Mouse (Mus musculus) hindbrain, embryonic 15.5 days (tissue): Measurements from ENCODE around the gene Myadml2. TPM values are rescaled to one million over a fixed set of nuclear protein-coding genes. Genes with fewer than 3 reads are reported as not detected.

ENCODE experiments used
- ATAC-seq: fragments of 200-750 bp; cut with Nextera tagmentation; 2 replicates; pipeline ENCODE4 v1.8.0; 2017; ENCODE audit warnings: low read depth, moderate number of reproducible peaks, moderate TSS enrichment; ENCODE audit not compliant: low FRiP score
- H3K27ac ChIP-seq: fragments of 300-500 bp; sonication (generic); replicated peaks from 2 replicates; pipeline ENCODE4 v1.5.1; 2015; ENCODE audit warnings: mild to moderate bottlenecking, inconsistent platforms
- H3K27me3 ChIP-seq: fragments of 300-500 bp; sonication (generic); 2 replicates; pipeline ENCODE4 v1.6.1; 2015; ENCODE audit warnings: control low read depth, inconsistent platforms
- H3K36me3 ChIP-seq: fragments of 300-500 bp; sonication (generic); 2 replicates; pipeline ENCODE4 v1.6.1; 2015; ENCODE audit warnings: control low read depth, inconsistent platforms
- H3K4me1 ChIP-seq: fragments of 300-500 bp; sonication (generic); replicated peaks from 2 replicates; pipeline ENCODE4 v1.6.1; 2015; ENCODE audit warnings: control low read depth, inconsistent platforms
- H3K4me2 ChIP-seq: fragments of 300-500 bp; sonication (generic); 2 replicates; pipeline ENCODE4 v1.6.1; 2015; ENCODE audit warnings: moderate library complexity, mild to moderate bottlenecking, inconsistent platforms
- H3K4me3 ChIP-seq: fragments of 300-500 bp; sonication (generic); 2 replicates; pipeline ENCODE4 v1.5.1; 2015; ENCODE audit warnings: mild to moderate bottlenecking, inconsistent platforms
- H3K9ac ChIP-seq: fragments of 300-500 bp; sonication (generic); 2 replicates; pipeline ENCODE4 v1.6.1; 2015; ENCODE audit warnings: inconsistent platforms
- H3K9me3 ChIP-seq: fragments of 300-500 bp; sonication (generic); 2 replicates; pipeline ENCODE4 v1.6.1; 2016; ENCODE audit warnings: control low read depth, inconsistent platforms
- WGBS: fragments of 180-500 bp; shearing (Covaris S2); methylation state at CpG from one replicate; pipeline ENCODE4 v1.1.7; 2015; 5-methylcytosine and 5-hydroxymethylcytosine counted together
- polyA plus RNA-seq: library from polyadenylated mRNA; unstranded; fragments of >200 nt; fragmentation: Nextera tagmentation; extraction: Ambion mirVana; gene quantifications from 2 replicates; pipeline ENCODE4 v1.2.1, GENCODE M21; 2015

Gene Myadml2
- polyA plus RNA-seq, 1 experiment from 2014 or later, result 0.67 TPM

DNA sequence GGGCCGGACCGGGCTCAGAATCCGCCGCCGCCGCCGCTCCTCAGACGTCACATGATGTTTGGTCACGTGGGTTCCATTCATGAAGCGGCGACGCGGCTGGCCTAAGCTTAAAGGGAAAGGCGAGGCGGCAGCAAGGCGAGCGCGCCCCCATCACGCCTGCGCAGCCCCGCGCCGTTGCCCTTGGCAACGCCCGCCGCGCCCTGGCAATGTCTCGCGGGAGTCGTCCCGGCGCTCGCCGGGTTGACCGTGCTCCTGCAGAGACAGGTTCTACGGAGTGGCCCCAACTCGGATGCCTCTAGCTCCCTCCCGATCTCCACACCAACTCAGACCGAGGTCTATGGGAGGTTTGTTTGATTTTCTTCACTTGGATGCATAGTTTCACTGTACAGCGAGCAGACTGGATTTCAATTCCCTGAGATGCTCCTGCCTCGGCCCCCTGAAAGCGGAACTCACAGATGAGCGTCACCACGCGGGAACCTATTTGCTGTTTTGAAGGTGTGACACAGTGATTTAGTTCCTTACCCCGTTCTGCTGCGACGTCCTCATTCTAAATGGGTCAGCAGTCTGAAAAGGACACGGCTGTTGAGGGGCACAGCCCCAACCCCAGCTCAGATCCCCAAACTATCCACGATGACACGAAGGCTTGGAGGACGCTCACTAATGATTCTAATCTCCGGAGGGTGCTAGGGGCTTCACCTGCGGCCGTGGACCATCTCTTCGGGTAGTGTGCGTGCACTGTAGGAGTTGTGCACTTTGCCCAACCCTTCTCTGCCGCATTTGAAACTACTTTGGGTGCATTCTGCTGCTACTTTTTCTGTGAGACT, 14.2 kb downstream of the Myadml2 start, which contains the start of gene Mafg:
TSS of gene Mafg (minus strand) at position 81 of the 824 bp plus-strand sequence.
- H3K9ac ChIP-seq, result peak within 1 kb of the TSS; percentile 78
- H3K9me3 ChIP-seq, result no peaks in the 10 kb centered on the region
- H3K4me1 ChIP-seq, result peaks cover 39% of the 10 kb centered on the region
- no peaks in the 10 kb centered on the region for H3K27me3 ChIP-seq
- WGBS, result 14% methylated on average over 45 of the region's 58 CpGs
- ATAC-seq, result peak; percentile 93
- peak within 1 kb of the TSS; percentile 77 for H3K4me3 ChIP-seq
- peaks cover 6% of the 10 kb centered on the region for H3K36me3 ChIP-seq
- H3K4me2 ChIP-seq, result peak within 1 kb of the TSS; percentile 87
- H3K27ac ChIP-seq, result peak within 1 kb of the TSS; percentile 87

DNA sequence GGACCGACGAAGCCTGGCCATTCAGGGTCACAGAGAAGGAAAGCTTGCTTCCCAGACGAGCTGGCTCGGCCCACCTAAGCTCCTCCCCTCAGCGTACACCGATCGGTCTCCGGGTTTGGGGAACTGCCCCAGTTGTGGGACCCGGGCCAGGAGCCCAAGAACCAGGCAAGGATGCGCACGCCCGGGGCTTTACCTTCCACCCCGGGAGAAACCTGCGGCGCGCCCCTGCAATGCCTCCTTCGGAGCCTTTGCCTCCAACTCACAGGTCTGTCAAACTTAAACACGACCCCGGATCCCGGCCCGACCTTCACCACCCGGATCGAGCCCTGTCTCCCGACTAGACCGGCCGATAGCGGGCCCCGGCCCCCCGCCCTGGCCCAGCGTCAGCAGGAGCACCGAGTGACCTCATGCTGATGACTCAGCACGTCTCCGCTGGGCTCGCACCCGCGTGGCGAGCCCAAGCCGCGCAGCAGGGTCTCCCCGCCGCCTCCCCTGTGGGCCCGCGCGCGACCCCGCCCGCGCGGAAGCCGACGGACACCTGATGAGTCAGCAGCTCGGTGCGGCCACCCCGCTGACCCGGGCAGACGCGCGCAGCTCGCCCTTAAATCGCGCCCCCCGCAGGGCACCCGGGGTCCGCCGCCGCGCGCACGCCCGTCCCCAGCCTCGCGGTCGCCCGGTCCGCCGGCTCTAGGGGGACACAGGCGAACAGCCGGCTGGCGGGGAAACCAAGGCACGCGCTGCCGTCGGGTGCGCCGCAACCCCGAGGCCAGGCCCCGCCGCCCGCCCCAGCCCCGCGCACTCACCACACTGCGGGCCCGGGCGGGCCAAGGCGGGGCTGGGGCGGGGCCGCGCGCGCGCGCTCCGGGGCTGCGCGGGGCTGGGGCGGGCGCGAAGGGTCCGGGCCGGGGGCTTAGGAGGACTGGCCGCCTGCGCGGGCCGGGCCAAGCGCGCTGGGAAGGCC, 15.1 kb downstream of the Myadml2 start:
- peak overlapping the region; percentile 77 for H3K4me3 ChIP-seq
- ATAC-seq, result peak; percentile 80
- H3K27me3 ChIP-seq, result no peaks in the 10 kb centered on the region
- peak overlapping the region; percentile 87 for H3K4me2 ChIP-seq
- H3K9ac ChIP-seq, result peak overlapping the region; percentile 78
- H3K27ac ChIP-seq, result peak overlapping the region; percentile 87
- peaks cover 9% of the 10 kb centered on the region for H3K36me3 ChIP-seq
- under 1% methylated on average over 108 of the region's 116 CpGs for WGBS
- peaks cover 39% of the 10 kb centered on the region for H3K4me1 ChIP-seq
- no peaks in the 10 kb centered on the region for H3K9me3 ChIP-seq

GRCm38 (mm10) chr11:120631726-120632448, 16.1 kb downstream of the Myadml2 start:
- Histone ChIP-seq H3K9me3 (no peaks in the 10 kb centered on the region), H3K27ac (0 out of 2 replicates have a peak overlapping the region, but pooled peaks have one; percentile 87), H3K9ac (peak overlapping the region; percentile 78), H3K4me3 (peak overlapping the region; percentile 77), H3K4me2 (peak overlapping the region; percentile 87), H3K4me1 (peaks cover 39% of the 10 kb centered on the region), H3K27me3 (no peaks in the 10 kb centered on the region), H3K36me3 (peaks cover 13% of the 10 kb centered on the region)
- no peak for ATAC-seq
- WGBS, result 57% methylated on average over 4 of the region's 4 CpGs

DNA sequence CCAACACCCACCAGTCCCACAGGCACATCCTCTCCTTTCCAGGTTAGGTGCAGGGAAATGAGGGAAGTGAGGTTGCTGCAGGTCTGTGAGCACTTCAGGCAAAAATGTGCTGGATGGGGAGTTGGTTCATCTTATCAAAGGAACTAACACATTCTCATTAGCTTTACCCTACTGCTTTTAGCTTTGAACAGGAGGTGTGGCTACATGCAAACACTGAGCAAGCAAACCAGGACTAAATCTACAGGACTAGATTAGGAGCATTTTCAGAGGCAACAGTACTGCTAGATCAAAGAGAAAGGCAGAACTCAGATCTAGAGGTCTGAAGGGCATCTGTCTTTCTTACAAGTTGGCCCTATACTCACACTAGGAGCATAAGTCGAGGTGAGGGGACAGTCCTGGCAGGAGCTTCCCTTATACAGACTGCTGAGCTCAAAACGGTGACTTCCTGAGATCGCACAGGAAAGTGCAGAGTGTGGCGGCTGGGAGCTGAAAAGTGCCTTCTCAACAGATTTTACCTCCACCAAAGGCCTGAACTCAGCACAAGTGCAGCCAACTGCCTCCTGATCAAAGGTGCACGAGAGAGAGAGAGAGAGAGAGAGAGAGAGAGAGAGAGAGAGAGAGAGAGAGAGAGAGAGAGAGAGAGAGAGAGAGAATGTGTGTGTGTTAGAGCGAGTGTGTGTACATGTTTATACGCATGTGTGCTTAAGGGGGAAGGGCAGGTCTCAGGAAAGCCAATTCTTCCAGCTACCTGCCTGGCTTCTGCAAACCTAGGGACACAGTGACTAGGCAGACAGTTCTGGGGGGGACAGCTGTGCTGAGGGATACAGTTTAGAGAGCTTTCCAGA, 16.9 kb downstream of the Myadml2 start:
- Histone ChIP-seq H3K4me1 (peaks cover 39% of the 10 kb centered on the region), H3K9me3 (no peaks in the 10 kb centered on the region), H3K27me3 (no peaks in the 10 kb centered on the region), H3K27ac (peak overlapping the region; percentile 63; the same call in 1 of the 2 replicates), H3K9ac (peak overlapping the region; percentile 29; the same call in 1 of the 2 replicates), H3K4me2 (peak overlapping the region; percentile 87), H3K4me3 (peak overlapping the region; percentile 77; the same call in 1 of the 2 replicates), H3K36me3 (peaks cover 13% of the 10 kb centered on the region)
- no peak for ATAC-seq
- 37% methylated on average over 7 of the region's 7 CpGs for WGBS

- Histone ChIP-seq H3K4me1 (peaks cover 45% of the 10 kb centered on the region), H3K9ac (peak overlapping the region; percentile 29; the same call in 1 of the 2 replicates), H3K9me3 (no peaks in the 10 kb centered on the region), H3K36me3 (peaks cover 13% of the 10 kb centered on the region), H3K27me3 (no peaks in the 10 kb centered on the region), H3K4me2 (peak overlapping the region; percentile 87), H3K27ac (peak overlapping the region; percentile 63), H3K4me3 (peak overlapping the region; percentile 3; the same call in 1 of the 2 replicates)
- WGBS, result 43% methylated on average over 5 of the region's 5 CpGs
- no peak for ATAC-seq
These were observed 17.5 kb downstream of the Myadml2 start for GRCm38 (mm10) chr11:120630401-120630871.

- peak overlapping the region; percentile 63 for H3K27ac ChIP-seq
- no peak for ATAC-seq
- no peaks in the 10 kb centered on the region for H3K9me3 ChIP-seq
- H3K4me2 ChIP-seq, result peak overlapping the region; percentile 87; the same call in 1 of the 2 replicates
- no peak overlapping the region for H3K4me3 ChIP-seq
- H3K36me3 ChIP-seq, result peaks cover 13% of the 10 kb centered on the region
- peaks cover 50% of the 10 kb centered on the region for H3K4me1 ChIP-seq
- no peaks in the 10 kb centered on the region for H3K27me3 ChIP-seq
- WGBS, result 42% methylated on average over 7 of the region's 7 CpGs
- H3K9ac ChIP-seq, result peak overlapping the region; percentile 29; the same call in 1 of the 2 replicates
These were observed 18.0 kb downstream of the Myadml2 start for GRCm38 (mm10) chr11:120629911-120630310.

- WGBS, result 73% methylated on average over 23 of the region's 23 CpGs
- ATAC-seq, result no peak
- H3K4me3 ChIP-seq, result no peak overlapping the region
- H3K27me3 ChIP-seq, result no peaks in the 10 kb centered on the region
- H3K9ac ChIP-seq, result no peak overlapping the region
- peaks cover 50% of the 10 kb centered on the region for H3K4me1 ChIP-seq
- peaks cover 13% of the 10 kb centered on the region for H3K36me3 ChIP-seq
- no peak overlapping the region for H3K4me2 ChIP-seq
- H3K27ac ChIP-seq, result no peak overlapping the region
- H3K9me3 ChIP-seq, result no peaks in the 10 kb centered on the region
These were observed 18.6 kb downstream of the Myadml2 start for GRCm38 (mm10) chr11:120629341-120629730.

DNA sequence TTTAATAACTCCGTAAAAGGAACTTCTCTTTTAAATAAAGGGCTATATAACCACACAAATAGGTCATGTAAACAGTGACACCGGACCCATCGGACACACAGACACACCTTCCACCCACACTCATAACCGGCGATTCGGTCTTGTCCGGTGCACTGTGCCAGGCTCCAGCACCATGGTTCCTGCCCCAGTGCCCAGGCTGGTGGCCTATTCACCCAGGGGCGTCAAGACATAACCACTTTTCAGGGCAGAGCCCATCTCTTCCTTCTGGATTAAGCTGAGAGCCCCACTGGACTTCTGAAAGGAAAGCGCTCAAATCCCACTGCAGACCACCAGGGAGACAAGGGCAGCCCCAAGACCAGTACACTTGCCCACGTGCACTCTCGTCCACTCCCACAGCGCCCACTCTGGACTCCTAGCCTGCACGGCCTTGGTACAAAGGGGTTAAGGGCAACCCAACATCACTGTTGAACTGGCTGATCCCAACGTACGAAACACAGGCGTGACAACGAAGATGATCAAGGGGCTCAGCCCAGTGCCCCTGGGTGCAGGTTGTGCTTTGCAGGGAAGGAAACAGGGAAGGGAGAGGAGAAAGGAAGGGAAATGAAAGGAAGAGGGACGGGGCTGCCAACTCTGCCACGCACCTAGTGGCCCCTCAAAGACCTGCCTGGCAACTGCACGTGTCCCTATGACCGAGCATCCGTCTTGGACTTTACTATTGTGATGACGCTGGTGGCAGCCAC, 19.2 kb downstream of the Myadml2 start:
- no peak overlapping the region for H3K27ac ChIP-seq
- H3K9ac ChIP-seq, result no peak overlapping the region
- H3K4me2 ChIP-seq, result no peak overlapping the region
- H3K27me3 ChIP-seq, result no peaks in the 10 kb centered on the region
- 94% methylated on average over 23 of the region's 23 CpGs for WGBS
- no peaks in the 10 kb centered on the region for H3K9me3 ChIP-seq
- no peak overlapping the region for H3K4me3 ChIP-seq
- no peak for ATAC-seq
- peaks cover 13% of the 10 kb centered on the region for H3K36me3 ChIP-seq
- H3K4me1 ChIP-seq, result peaks cover 52% of the 10 kb centered on the region

DNA sequence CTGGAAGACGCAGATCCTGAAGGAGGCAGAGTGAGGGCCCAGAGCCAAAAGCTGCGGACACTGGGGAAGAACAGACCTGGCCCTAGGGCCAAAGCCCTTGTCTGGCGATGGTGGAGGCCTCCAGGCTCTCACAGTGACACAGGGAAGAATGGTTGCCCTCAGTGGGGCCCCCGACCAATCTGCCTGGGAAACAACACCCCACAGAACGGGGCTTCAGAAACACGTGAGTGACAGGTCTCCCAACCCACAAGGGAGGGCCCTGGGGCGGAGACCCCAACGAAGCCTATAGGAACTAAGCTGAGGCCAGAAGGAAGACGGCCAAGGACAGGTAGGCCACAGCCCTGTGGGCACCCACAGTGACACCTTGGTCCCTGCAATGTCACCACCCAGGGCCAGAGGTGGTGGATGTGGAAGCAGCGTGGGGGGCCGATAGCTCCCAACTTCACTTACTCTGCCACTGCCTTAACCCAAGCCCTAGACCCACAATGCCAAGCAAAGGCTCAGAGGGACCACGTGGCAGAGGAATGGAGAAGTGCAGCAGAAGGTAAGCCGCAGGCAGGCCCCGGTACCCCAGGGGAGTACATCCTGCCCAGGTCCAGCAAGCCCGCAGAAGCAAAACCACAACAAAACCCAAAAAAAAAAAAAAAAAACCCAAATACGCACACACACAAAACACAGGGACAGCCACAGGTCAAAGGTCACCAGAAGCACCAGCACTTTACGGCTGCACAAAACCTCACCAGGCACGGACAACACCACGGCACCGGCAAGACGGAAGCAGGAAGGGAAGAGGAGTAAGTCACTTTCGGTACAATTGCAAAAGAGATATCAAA, 20.3 kb downstream of the Myadml2 start:
- no peak overlapping the region for H3K4me3 ChIP-seq
- H3K36me3 ChIP-seq, result peaks cover 17% of the 10 kb centered on the region
- H3K9ac ChIP-seq, result no peak overlapping the region
- H3K27me3 ChIP-seq, result no peaks in the 10 kb centered on the region
- no peak overlapping the region for H3K4me2 ChIP-seq
- WGBS, result 76% methylated on average over 22 of the region's 22 CpGs
- ATAC-seq, result no peak
- peaks cover 57% of the 10 kb centered on the region for H3K4me1 ChIP-seq
- no peaks in the 10 kb centered on the region for H3K9me3 ChIP-seq
- H3K27ac ChIP-seq, result no peak overlapping the region
